Mouse (Mus musculus): ENCODE measurements around the gene Rrp36. TPM values are rescaled to one million over a fixed set of nuclear protein-coding genes. Genes with fewer than 3 reads are reported as not detected.

Rrp36 gene
- 41.4 and 55.1 TPM in 2 replicates for polyA plus RNA-seq (2015; fragmentation: Nextera tagmentation; extraction: Ambion mirVana)

GRCm38 (mm10) chr17:46673850-46674529 is at the start of gene Rrp36:
Rrp36 (minus strand) TSS chr17:46674352.

GRCm38 (mm10) chr17:46710959-46711597 is 36.9 kb upstream of the Rrp36 start, which contains the start of gene Pex6:
Pex6 (plus strand) TSS chr17:46711463.

GRCm38 (mm10) chr17:46704887-46705835 is 31.0 kb upstream of the Rrp36 start, which contains the start of gene Ppp2r5d:
Ppp2r5d (minus strand) TSS chr17:46705111.

GRCm38 (mm10) chr17:46680760-46681373 is 6.7 kb upstream of the Rrp36 start, which contains the start of gene Klhdc3:
Klhdc3 (minus strand) TSS chr17:46680914.

GRCm38 (mm10) chr17:46678416-46678815 is 4.3 kb upstream of the Rrp36 start, which contains the start of gene Mea1:
Mea1 (plus strand) TSS chr17:46678793.

GRCm38 (mm10) chr17:46650232-46651031 is 23.7 kb downstream of the Rrp36 start, which contains the start of gene Cul7:
Cul7 (plus strand) TSS chr17:46650337.

GRCm38 (mm10) chr17:46645561-46646321 is 28.4 kb downstream of the Rrp36 start, which contains the start of the genes Klc4 and Mrpl2:
Klc4 (minus strand) TSS chr17:46646022.
Mrpl2 (plus strand) TSS chr17:46646229.

GRCm38 (mm10) chr17:46628791-46629684 is 45.1 kb downstream of the Rrp36 start, which contains the start of gene Ptk7:
Ptk7 (minus strand) TSS chr17:46629504.

Other genes starting within 250 kb of the Rrp36 start
- gene Crip3, start 245.4 kb downstream of the Rrp36 start, polyA plus RNA-seq (2015; fragmentation: Nextera tagmentation; extraction: Ambion mirVana) = 1.6 TPM in 2 replicates
- gene Slc22a7, start 235.9 kb downstream of the Rrp36 start, polyA plus RNA-seq (2015; fragmentation: Nextera tagmentation; extraction: Ambion mirVana) = 0.22 TPM in 1 of 2 replicates, not detected in the other
- 0.52 and 1.7 TPM in 2 replicates for gene Ttbk1, start 186.7 kb downstream of the Rrp36 start, polyA plus RNA-seq (2015; fragmentation: Nextera tagmentation; extraction: Ambion mirVana)
- gene Dnph1, start 177.6 kb downstream of the Rrp36 start, polyA plus RNA-seq (2015; fragmentation: Nextera tagmentation; extraction: Ambion mirVana) = 9.2 and 12.5 TPM in 2 replicates
- gene Cul9, start 128.0 kb downstream of the Rrp36 start, polyA plus RNA-seq (2015; fragmentation: Nextera tagmentation; extraction: Ambion mirVana) = 5.8 and 6.3 TPM in 2 replicates
- gene Srf, start 118.2 kb downstream of the Rrp36 start, polyA plus RNA-seq (2015; fragmentation: Nextera tagmentation; extraction: Ambion mirVana) = 2.0 and 4.1 TPM in 2 replicates
- gene Ptk7, start 44.8 kb downstream of the Rrp36 start, polyA plus RNA-seq (2015; fragmentation: Nextera tagmentation; extraction: Ambion mirVana) = 20.2 and 22.3 TPM in 2 replicates
- gene Klc4, start 28.3 kb downstream of the Rrp36 start, polyA plus RNA-seq (2015; fragmentation: Nextera tagmentation; extraction: Ambion mirVana) = 21.7 and 29.3 TPM in 2 replicates
- gene Mrpl2, start 28.1 kb downstream of the Rrp36 start, polyA plus RNA-seq (2015; fragmentation: Nextera tagmentation; extraction: Ambion mirVana) = 91.3 and 138 TPM in 2 replicates
- 22.6 and 24.3 TPM in 2 replicates for gene Cul7, start 24.0 kb downstream of the Rrp36 start, polyA plus RNA-seq (2015; fragmentation: Nextera tagmentation; extraction: Ambion mirVana)
- 148 and 198 TPM in 2 replicates for gene Mea1, start 4.4 kb upstream of the Rrp36 start, polyA plus RNA-seq (2015; fragmentation: Nextera tagmentation; extraction: Ambion mirVana)
- 82.8 and 111 TPM in 2 replicates for gene Klhdc3, start 6.6 kb upstream of the Rrp36 start, polyA plus RNA-seq (2015; fragmentation: Nextera tagmentation; extraction: Ambion mirVana)
- 32.7 and 36.4 TPM in 2 replicates for gene Ppp2r5d, start 30.8 kb upstream of the Rrp36 start, polyA plus RNA-seq (2015; fragmentation: Nextera tagmentation; extraction: Ambion mirVana)
- 21.2 and 30.3 TPM in 2 replicates for gene Pex6, start 37.1 kb upstream of the Rrp36 start, polyA plus RNA-seq (2015; fragmentation: Nextera tagmentation; extraction: Ambion mirVana)
- 15.0 and 25.6 TPM in 2 replicates for gene Gnmt, start 54.8 kb upstream of the Rrp36 start, polyA plus RNA-seq (2015; fragmentation: Nextera tagmentation; extraction: Ambion mirVana)
- 40.2 and 56.1 TPM in 2 replicates for gene Cnpy3, start 77.9 kb upstream of the Rrp36 start, polyA plus RNA-seq (2015; fragmentation: Nextera tagmentation; extraction: Ambion mirVana)
- gene Ptcra, start 89.4 kb upstream of the Rrp36 start, polyA plus RNA-seq (2015; fragmentation: Nextera tagmentation; extraction: Ambion mirVana) = 0.13 and 0.14 TPM in 2 replicates
- 150 and 176 TPM in 2 replicates for gene 2310039H08Rik, start 98.3 kb upstream of the Rrp36 start, polyA plus RNA-seq (2015; fragmentation: Nextera tagmentation; extraction: Ambion mirVana)
- 80.6 and 93.1 TPM in 2 replicates for gene Rpl7l1, start 108.3 kb upstream of the Rrp36 start, polyA plus RNA-seq (2015; fragmentation: Nextera tagmentation; extraction: Ambion mirVana)
- gene Bicral, start 184.1 kb upstream of the Rrp36 start, polyA plus RNA-seq (2015; fragmentation: Nextera tagmentation; extraction: Ambion mirVana) = 3.5 and 4.2 TPM in 2 replicates
- gene Tbcc, start 216.3 kb upstream of the Rrp36 start, polyA plus RNA-seq (2015; fragmentation: Nextera tagmentation; extraction: Ambion mirVana) = 62.1 and 65.4 TPM in 2 replicates
- gene Prph2, start 236.1 kb upstream of the Rrp36 start, polyA plus RNA-seq (2015; fragmentation: Nextera tagmentation; extraction: Ambion mirVana) = not detected in 2 replicates